Mouse (Mus musculus): ENCODE results near the gene Hist1h2af.

DNA sequence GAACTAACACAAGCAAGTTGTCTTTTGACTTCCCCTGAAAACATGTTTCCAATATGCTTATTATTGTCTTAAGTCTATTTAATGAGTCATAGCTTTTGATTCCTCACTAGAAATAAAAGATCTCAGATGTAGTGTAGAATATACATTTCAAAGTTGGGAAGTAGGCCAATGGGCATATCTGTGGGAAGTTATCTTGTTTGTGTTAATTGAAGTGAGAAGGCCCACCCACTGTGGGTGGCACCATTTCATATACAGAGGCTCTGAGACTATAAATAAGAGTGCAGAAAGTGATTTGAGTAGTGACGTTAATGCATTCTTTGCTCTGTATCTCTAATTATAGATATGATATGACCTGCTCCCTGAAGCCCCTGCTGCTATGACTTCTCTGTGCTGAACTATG is 42.8 kb upstream of the Hist1h2af start:
- TF ChIP-seq MAFK (IDR thresholded peaks at IDR 0.05; ENCODE audit: insufficient read depth, low read depth, low read length), result no peak
- TF ChIP-seq ZNF384 (IDR thresholded peaks at IDR 0.05; ENCODE audit: low read depth, low read length), result no peak
